Mouse (Mus musculus): ENCODE results near the gene Pde6h.

The Pde6h gene

GRCm38 (mm10) chr6:137014346-137014745, 90.7 kb downstream of the Pde6h start:
- DNase-seq (ENCODE audit: low read depth, low spot score) = no peak

- DNase-seq (ENCODE audit: low read depth, low spot score) = no peak
Measured at GRCm38 (mm10) chr6:137017216-137017973, 93.8 kb downstream of the Pde6h start.

Data from forelimb bud, embryonic 11.5 days (tissue).